Mouse (Mus musculus): ENCODE data around the gene Sorl1. TPM values are rescaled to one million over a fixed set of nuclear protein-coding genes. Genes with fewer than 3 reads are reported as not detected.
"Not testable (repeated sequence)": the region's sequence is repeated elsewhere in the genome, so short reads cannot be mapped to it uniquely, and the experiment has no call there.

Gene Sorl1
- polyA plus RNA-seq, 1 experiment from 2014 or later, result 7.0 TPM

- 0 out of 2 replicates have a peak overlapping the region, but pooled peaks have one; percentile 10 for H3K27ac ChIP-seq (replicated peaks)
- DNase-seq (ENCODE audit: low spot score), result no peak
Measured at GRCm38 (mm10) chr9:42080671-42081070, 43.4 kb downstream of the Sorl1 start.

GRCm38 (mm10) chr9:42077112-42077845, 46.8 kb downstream of the Sorl1 start:
- DNase-seq (ENCODE audit: low spot score), result no peak
- H3K4me3 ChIP-seq, result no peak overlapping the region
- WGBS, result 90% methylated on average over 16 of the region's 16 CpGs
- H3K36me3 ChIP-seq (replicated peaks), result peaks cover 3% of the 10 kb centered on the region; the same call in 1 of the 2 replicates
- H3K27me3 ChIP-seq (replicated peaks; ENCODE audit: low read depth, poor library complexity, severe bottlenecking), result no peaks in the 10 kb centered on the region
- no peak overlapping the region for H3K27ac ChIP-seq (replicated peaks)
- H3K9me3 ChIP-seq, result no peaks in the 10 kb centered on the region
- no peaks in the 10 kb centered on the region for H3K4me1 ChIP-seq

More at GRCm38 (mm10) chr9:42080671-42081070, 43.4 kb downstream of the Sorl1 start:
- 82% methylated on average over 9 of the region's 9 CpGs for WGBS
- H3K4me1 ChIP-seq, result no peaks in the 10 kb centered on the region
- H3K9me3 ChIP-seq, result no peaks in the 10 kb centered on the region
- no peaks in the 10 kb centered on the region for H3K27me3 ChIP-seq (replicated peaks; ENCODE audit: low read depth, poor library complexity, severe bottlenecking)
- H3K4me3 ChIP-seq, result no peak overlapping the region
- peaks cover 3% of the 10 kb centered on the region; the same call in 1 of the 2 replicates for H3K36me3 ChIP-seq (replicated peaks)

GRCm38 (mm10) chr9:42076256-42076849, 47.7 kb downstream of the Sorl1 start:
- no peaks in the 10 kb centered on the region for H3K27me3 ChIP-seq (replicated peaks; ENCODE audit: low read depth, poor library complexity, severe bottlenecking)
- no peak for DNase-seq (ENCODE audit: low spot score)
- WGBS, result 90% methylated on average over 10 of the region's 10 CpGs
- no peaks in the 10 kb centered on the region for H3K4me1 ChIP-seq
- no peak overlapping the region for H3K27ac ChIP-seq (replicated peaks)
- H3K36me3 ChIP-seq (replicated peaks), result no peaks in the 10 kb centered on the region; the same call in 1 of the 2 replicates
- no peak overlapping the region for H3K4me3 ChIP-seq
- H3K9me3 ChIP-seq, result no peaks in the 10 kb centered on the region

DNA sequence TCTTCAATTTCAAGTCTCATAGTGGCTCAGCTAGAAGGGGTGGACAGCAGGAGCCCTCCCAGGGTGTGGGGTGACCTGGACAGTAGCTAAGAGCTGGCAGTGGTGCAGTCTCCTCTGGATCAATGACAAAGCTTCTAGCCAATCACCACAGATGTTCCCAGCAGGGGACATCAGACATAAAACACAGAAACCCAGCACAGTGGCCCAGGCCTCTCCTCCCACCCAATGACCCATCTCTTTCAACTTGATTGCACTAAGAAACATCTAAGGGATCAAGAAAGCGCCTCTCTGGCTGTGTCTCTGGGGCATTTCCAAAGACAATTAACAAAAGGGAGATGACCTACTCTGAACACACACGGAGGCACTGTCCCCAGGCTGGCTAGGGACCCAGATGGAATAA, 48.9 kb downstream of the Sorl1 start:
- Histone ChIP-seq H3K27me3 (replicated peaks; ENCODE audit: low read depth, poor library complexity, severe bottlenecking) (no peaks in the 10 kb centered on the region), H3K4me1 (no peaks in the 10 kb centered on the region), H3K36me3 (replicated peaks) (no peaks in the 10 kb centered on the region; the same call in 1 of the 2 replicates), H3K9me3 (no peaks in the 10 kb centered on the region), H3K4me3 (no peak overlapping the region), H3K27ac (replicated peaks) (no peak overlapping the region)
- WGBS, result 37% methylated on average over 2 of the region's 2 CpGs
- no peak for DNase-seq (ENCODE audit: low spot score)

DNA sequence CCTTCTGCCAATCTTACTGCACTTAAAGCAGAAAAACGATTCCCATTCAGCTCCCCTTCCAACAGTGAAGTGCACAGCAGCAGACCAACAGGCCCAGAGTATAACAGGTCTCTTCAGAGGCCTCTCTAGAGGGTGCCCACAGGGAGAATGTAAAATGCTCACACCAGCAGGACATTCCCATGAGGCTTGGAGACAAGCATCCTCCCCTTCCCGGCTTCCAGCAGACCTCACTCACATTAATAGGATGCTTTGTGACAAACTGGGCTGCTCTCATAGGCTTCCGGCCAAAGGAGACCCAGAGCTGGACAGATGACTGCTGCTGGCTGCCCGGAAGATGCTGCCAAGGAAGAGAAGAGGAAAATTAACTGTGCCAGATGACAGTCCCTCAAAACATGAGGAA, 52.1 kb downstream of the Sorl1 start:
- Histone ChIP-seq H3K9me3 (no peaks in the 10 kb centered on the region), H3K4me3 (no peak overlapping the region), H3K27me3 (replicated peaks; ENCODE audit: low read depth, poor library complexity, severe bottlenecking) (no peaks in the 10 kb centered on the region), H3K27ac (replicated peaks) (no peak overlapping the region), H3K36me3 (replicated peaks) (no peaks in the 10 kb centered on the region; the same call in 1 of the 2 replicates), H3K4me1 (no peaks in the 10 kb centered on the region)
- no peak for DNase-seq (ENCODE audit: low spot score)
- WGBS, result 66% methylated on average over 4 of the region's 4 CpGs

- no peak for DNase-seq (ENCODE audit: low spot score)
- Histone ChIP-seq H3K36me3 (replicated peaks) (no peaks in the 10 kb centered on the region), H3K27ac (replicated peaks) (no peak overlapping the region), H3K27me3 (replicated peaks; ENCODE audit: low read depth, poor library complexity, severe bottlenecking) (no peaks in the 10 kb centered on the region), H3K4me3 (no peak overlapping the region), H3K9me3 (no peaks in the 10 kb centered on the region), H3K4me1 (no peaks in the 10 kb centered on the region)
- WGBS, result 89% methylated on average over 6 of the region's 6 CpGs
Measured at GRCm38 (mm10) chr9:42070856-42071255, 53.2 kb downstream of the Sorl1 start.

GRCm38 (mm10) chr9:42069471-42069870, 54.6 kb downstream of the Sorl1 start:
- Histone ChIP-seq H3K4me3 (no peak overlapping the region), H3K4me1 (no peaks in the 10 kb centered on the region), H3K27ac (replicated peaks) (no peak overlapping the region), H3K9me3 (no peaks in the 10 kb centered on the region), H3K36me3 (replicated peaks) (no peaks in the 10 kb centered on the region), H3K27me3 (replicated peaks; ENCODE audit: low read depth, poor library complexity, severe bottlenecking) (no peaks in the 10 kb centered on the region)
- no peak for DNase-seq (ENCODE audit: low spot score)
- 93% methylated on average over 5 of the region's 5 CpGs for whole genome bisulfite sequencing

- 84% methylated on average over 9 of the region's 9 CpGs for WGBS
Measured at GRCm38 (mm10) chr9:42067950-42068349, 56.1 kb downstream of the Sorl1 start.

DNA sequence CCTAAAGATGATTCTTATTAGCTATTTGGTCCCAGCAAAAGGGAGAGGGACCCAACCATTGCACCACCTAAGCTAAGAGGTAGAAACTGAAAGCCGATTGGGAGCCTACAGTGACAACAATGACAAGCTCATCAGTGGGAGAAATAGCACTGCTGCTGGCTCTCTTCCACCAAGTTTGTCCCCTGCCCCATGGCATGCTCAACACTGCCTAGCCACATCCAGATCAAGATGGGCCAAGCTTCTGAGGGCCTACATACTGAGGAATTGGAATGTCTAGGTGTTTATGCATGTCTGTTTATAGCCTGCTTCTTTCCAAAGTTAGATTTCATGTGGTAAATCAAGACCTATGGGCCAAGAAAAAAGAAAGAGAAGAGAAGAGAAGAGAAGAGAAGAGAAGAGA, 58.3 kb downstream of the Sorl1 start:
- H3K27me3 ChIP-seq (replicated peaks; ENCODE audit: low read depth, poor library complexity, severe bottlenecking), result no peaks in the 10 kb centered on the region
- no peak overlapping the region for H3K4me3 ChIP-seq
- WGBS, result 87% methylated on average over 1 of the region's 1 CpGs
- H3K9me3 ChIP-seq, result no peaks in the 10 kb centered on the region
- 0 out of 2 replicates have a peak, but pooled peaks cover 4% of the 10 kb centered on the region for H3K4me1 ChIP-seq
- no peak overlapping the region for H3K27ac ChIP-seq (replicated peaks)
- H3K36me3 ChIP-seq (replicated peaks), result no peaks in the 10 kb centered on the region
- DNase-seq (ENCODE audit: low spot score), result no peak

More at GRCm38 (mm10) chr9:42067950-42068349, 56.1 kb downstream of the Sorl1 start:
- Histone ChIP-seq H3K9me3 (no peaks in the 10 kb centered on the region), H3K36me3 (replicated peaks) (no peaks in the 10 kb centered on the region), H3K4me3 (no peak overlapping the region), H3K4me1 (no peaks in the 10 kb centered on the region), H3K27me3 (replicated peaks; ENCODE audit: low read depth, poor library complexity, severe bottlenecking) (no peaks in the 10 kb centered on the region), H3K27ac (replicated peaks) (no peak overlapping the region)
- no peak for DNase-seq (ENCODE audit: low spot score)

DNA sequence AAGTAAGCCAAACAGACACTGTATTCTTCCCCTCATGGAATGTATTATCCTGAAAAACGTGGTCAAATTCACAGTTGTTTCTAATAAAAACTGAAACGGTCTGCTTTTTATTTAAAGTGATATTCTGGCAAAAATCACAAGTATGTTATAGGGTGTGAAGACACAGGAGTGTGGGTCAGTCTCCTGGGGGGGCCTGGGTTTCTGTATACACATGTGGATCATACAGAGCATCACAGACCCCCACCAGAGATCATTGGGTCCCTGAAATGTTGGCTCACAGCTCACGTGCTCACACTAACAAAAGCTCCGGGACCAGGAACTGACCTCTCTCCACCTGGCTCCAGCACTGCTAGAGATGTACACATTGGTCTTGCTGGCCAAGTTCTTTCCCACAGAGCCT, 60.7 kb downstream of the Sorl1 start:
- no peaks in the 10 kb centered on the region for H3K27me3 ChIP-seq (replicated peaks; ENCODE audit: low read depth, poor library complexity, severe bottlenecking)
- DNase-seq (ENCODE audit: low spot score), result no peak
- 75% methylated on average over 4 of the region's 4 CpGs for WGBS
- H3K4me3 ChIP-seq, result no peak overlapping the region
- H3K9me3 ChIP-seq, result no peaks in the 10 kb centered on the region
- no peak overlapping the region for H3K27ac ChIP-seq (replicated peaks)
- no peaks in the 10 kb centered on the region for H3K36me3 ChIP-seq (replicated peaks)
- H3K4me1 ChIP-seq, result 0 out of 2 replicates have a peak, but pooled peaks cover 4% of the 10 kb centered on the region

DNA sequence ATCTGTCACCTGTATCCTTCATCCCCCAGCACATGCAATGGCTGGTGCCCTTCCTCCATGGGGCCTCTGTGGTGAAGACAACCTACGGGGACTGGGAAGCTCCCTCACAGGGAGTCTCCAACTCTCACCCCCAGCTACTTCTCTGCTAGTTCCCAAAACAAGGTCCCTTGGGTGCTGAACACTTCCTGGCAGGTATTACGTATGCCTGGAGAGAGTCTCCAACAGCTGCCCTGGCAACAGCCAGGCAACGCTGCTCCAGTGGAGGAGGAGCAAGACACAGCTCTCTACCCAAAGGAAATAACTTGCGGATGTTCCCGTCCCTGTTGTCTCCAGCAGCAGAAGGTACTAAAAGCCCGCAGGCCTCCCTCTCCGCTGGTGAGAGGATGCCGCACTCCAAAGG, 61.8 kb downstream of the Sorl1 start:
- 0 out of 2 replicates have a peak, but pooled peaks cover 4% of the 10 kb centered on the region for H3K4me1 ChIP-seq
- WGBS, result 84% methylated on average over 8 of the region's 8 CpGs
- H3K27me3 ChIP-seq (replicated peaks; ENCODE audit: low read depth, poor library complexity, severe bottlenecking), result peaks cover 4% of the 10 kb centered on the region; the same call in 1 of the 2 replicates
- H3K36me3 ChIP-seq (replicated peaks), result no peaks in the 10 kb centered on the region
- no peaks in the 10 kb centered on the region for H3K9me3 ChIP-seq
- no peak for DNase-seq (ENCODE audit: low spot score)
- H3K27ac ChIP-seq (replicated peaks), result no peak overlapping the region
- H3K4me3 ChIP-seq, result no peak overlapping the region

GRCm38 (mm10) chr9:42059006-42059405, 65.1 kb downstream of the Sorl1 start:
- 83% methylated on average over 2 of the region's 2 CpGs for WGBS
- H3K36me3 ChIP-seq (replicated peaks); H3K9me3 ChIP-seq; H3K27ac ChIP-seq (replicated peaks); H3K4me3 ChIP-seq; DNase-seq (ENCODE audit: low spot score): not testable (repeated sequence)
- peaks cover 14% of the 10 kb centered on the region for H3K27me3 ChIP-seq (replicated peaks; ENCODE audit: low read depth, poor library complexity, severe bottlenecking)
- H3K4me1 ChIP-seq, result peaks cover 11% of the 10 kb centered on the region

GRCm38 (mm10) chr9:42056591-42056990, 67.5 kb downstream of the Sorl1 start:
- H3K4me1 ChIP-seq, result peaks cover 23% of the 10 kb centered on the region
- H3K27me3 ChIP-seq (replicated peaks; ENCODE audit: low read depth, poor library complexity, severe bottlenecking), result peaks cover 29% of the 10 kb centered on the region
- H3K36me3 ChIP-seq (replicated peaks), result peaks cover 4% of the 10 kb centered on the region; the same call in 1 of the 2 replicates
- no peak for DNase-seq (ENCODE audit: low spot score)
- no peaks in the 10 kb centered on the region for H3K9me3 ChIP-seq
- H3K27ac ChIP-seq (replicated peaks), result no peak overlapping the region
- 72% methylated on average over 5 of the region's 5 CpGs for WGBS
- no peak overlapping the region for H3K4me3 ChIP-seq

All from embryonic facial prominence, embryonic 10.5 days (tissue).